ENCODE assay signal across 26 mouse cellular contexts in the genomic region with DNA sequence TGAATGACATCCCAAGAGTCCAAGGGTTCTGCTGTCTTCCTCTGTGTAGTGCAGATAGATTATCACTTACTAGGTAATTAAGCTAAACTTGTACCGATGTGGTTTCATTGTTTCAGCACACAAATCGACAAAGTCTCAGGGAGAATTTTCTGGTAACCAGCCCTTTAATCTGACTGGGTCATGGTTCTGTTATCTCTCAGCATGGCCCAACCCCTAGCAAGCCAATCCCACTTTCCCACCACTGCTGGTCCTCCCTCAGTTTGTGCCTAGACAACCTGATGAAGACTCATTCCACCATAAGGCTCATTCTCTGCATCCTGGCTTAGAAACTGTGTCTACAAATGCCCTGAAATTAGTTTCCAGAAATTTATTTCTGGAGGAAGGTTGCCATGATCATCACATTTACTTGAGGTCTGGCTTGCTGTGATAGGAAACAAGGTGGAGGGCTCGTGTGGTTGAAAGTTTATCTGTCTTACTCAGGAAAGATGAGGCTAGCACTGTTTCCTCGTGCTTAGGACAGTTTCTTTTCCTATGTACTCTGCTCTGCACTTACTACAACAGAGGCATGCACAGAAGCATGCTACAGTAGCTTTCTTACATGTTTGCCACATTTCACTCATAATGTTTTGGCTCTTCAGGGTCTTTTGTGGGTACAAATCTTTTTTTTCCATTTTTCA.
DNase-seq lines count a peak whose midpoint lies in the region; ATAC-seq lines count a peak whose summit lies in the region.
"Had no signal": no experiment of that assay in that cellular context is flagged by ENCODE, and none has a peak within 500 bp of the region (broad histone marks: within the 10 kb centered on the region; RNA-seq: fewer than 3 reads in every experiment).

No protein-coding gene starts in this region.

- H3K27me3 ChIP-seq in megakaryocyte, embryonic 14.5 days (replicated peaks) = no peaks in the 10 kb centered on the region
- no peaks in the 10 kb centered on the region for H3K27me3 ChIP-seq in liver, embryonic 13.5 days
- H3K27me3 ChIP-seq: embryonic facial prominence, embryonic 13.5 days; forebrain, embryonic 12.5 days; forebrain, embryonic 15.5 days; heart, embryonic 12.5 days; heart, embryonic 15.5 days; Patski had no signal

- H3K27ac ChIP-seq in liver, embryonic 13.5 days = no peak overlapping the region
- H3K27ac ChIP-seq: embryonic facial prominence, embryonic 10.5 days; embryonic facial prominence, embryonic 13.5 days; forebrain, embryonic 12.5 days; forebrain, embryonic 15.5 days; heart, embryonic 15.5 days; hindbrain, embryonic 14.5 days; hindbrain, postnatal 0 days had no signal

- peaks cover 3% of the 10 kb centered on the region for H3K36me3 ChIP-seq in megakaryocyte, embryonic 14.5 days (replicated peaks; ENCODE audit: low read length)
- no peaks in the 10 kb centered on the region for H3K36me3 ChIP-seq in liver, embryonic 13.5 days
- H3K36me3 ChIP-seq: embryonic facial prominence, embryonic 10.5 days; embryonic facial prominence, embryonic 13.5 days; forebrain, embryonic 12.5 days; forebrain, embryonic 15.5 days; heart, embryonic 12.5 days; heart, embryonic 15.5 days had no signal

- peaks cover 6% of the 10 kb centered on the region for H3K9me3 ChIP-seq in megakaryocyte, embryonic 14.5 days
- no peaks in the 10 kb centered on the region for H3K9me3 ChIP-seq in liver, embryonic 13.5 days (replicated peaks)
- H3K9me3 ChIP-seq: embryonic facial prominence, embryonic 10.5 days; embryonic facial prominence, embryonic 13.5 days; forebrain, embryonic 12.5 days; forebrain, embryonic 15.5 days; heart, embryonic 12.5 days; heart, embryonic 15.5 days had no signal

- intact Hi-C loops in heart, postnatal 36 days (cut with DNase I) = no loop called here

- H3K4me1 ChIP-seq in megakaryocyte, embryonic 14.5 days = peaks cover 7% of the 10 kb centered on the region
- peaks cover 3% of the 10 kb centered on the region; the same call in 1 of the 2 replicates for H3K4me1 ChIP-seq in liver, embryonic 13.5 days (replicated peaks)
- H3K4me1 ChIP-seq: embryonic facial prominence, embryonic 10.5 days; embryonic facial prominence, embryonic 13.5 days; forebrain, embryonic 12.5 days; forebrain, embryonic 15.5 days; heart, embryonic 12.5 days; heart, embryonic 15.5 days had no signal

- ATAC-seq in megakaryocyte, adult 5-6 weeks (ENCODE audit: poor library complexity, severe bottlenecking) = no peak
- ATAC-seq in liver, embryonic 13.5 days (ENCODE audit: low read depth) = peak; percentile 70
- peak; percentile 91 for ATAC-seq in megakaryocyte-erythroid progenitor cell, adult 5-6 weeks (replicated peaks; ENCODE audit: low FRiP score, low TSS enrichment, poor library complexity, severe bottlenecking)
- ATAC-seq: forebrain, embryonic 15.5 days; hindbrain, postnatal 0 days; Patski had no signal

- 28% methylated on average over 4 of the region's 4 CpGs for WGBS in liver, embryonic 13.5 days (ENCODE audit: insufficient replicate concordance)

- DNase-seq in liver, embryonic 13.5 days = no peak
- DNase-seq in heart, postnatal 36 days = no peak
- DNase-seq in adrenal gland, adult 2 months = no peak
- DNase-seq: adrenal gland, postnatal 14 days; cerebellum, adult 11 months; cerebellum, adult 2 months; cerebellum, adult 9-11 months; cerebellum, postnatal 25 days; embryo, embryonic 11 days; gastrocnemius, postnatal 25 days; heart, adult 18-20 months; heart, postnatal 10 days; heart, postnatal 4 days had no signal

- no peak overlapping the region for H3K4me2 ChIP-seq in liver, embryonic 13.5 days
- H3K4me2 ChIP-seq: embryonic facial prominence, embryonic 13.5 days; forebrain, embryonic 12.5 days; forebrain, embryonic 15.5 days; heart, embryonic 12.5 days; heart, embryonic 15.5 days; hindbrain, embryonic 14.5 days had no signal

- H3K4me3 ChIP-seq in megakaryocyte, embryonic 14.5 days (replicated peaks) = peak overlapping the region; percentile 26
- H3K4me3 ChIP-seq in liver, embryonic 13.5 days (replicated peaks) = no peak overlapping the region
- H3K4me3 ChIP-seq: embryonic facial prominence, embryonic 10.5 days; embryonic facial prominence, embryonic 13.5 days; erythroblast, embryonic 14.5 days; forebrain, embryonic 12.5 days; forebrain, embryonic 15.5 days; heart, embryonic 12.5 days; heart, embryonic 15.5 days had no signal

- H3K9ac ChIP-seq in liver, embryonic 13.5 days = no peak overlapping the region
- H3K9ac ChIP-seq: embryonic facial prominence, embryonic 13.5 days; forebrain, embryonic 12.5 days; forebrain, embryonic 15.5 days; heart, embryonic 12.5 days; heart, embryonic 15.5 days; hindbrain, embryonic 14.5 days had no signal
